Mouse (Mus musculus) liver, adult (tissue): ENCODE results near the gene Traip.

Experiments
- GATA4 ChIP-seq: IDR thresholded peaks from 2 replicates; pipeline ENCODE4 v1.6.1; 2014; ENCODE audit warnings: mild to moderate bottlenecking, low read length; ENCODE audit not compliant: insufficient replicate concordance

Traip gene

GRCm38 (mm10) chr9:107995513-107995912 lies 45.6 kb downstream of the Traip start:
- no peak for TF ChIP-seq GATA4

- no peak for TF ChIP-seq GATA4
Observed at GRCm38 (mm10) chr9:107996049-107996448, 46.1 kb downstream of the Traip start, which contains the start of gene Gm20662. Gene Gm20662, plus strand, starts transcription at chr9:107996349.

GRCm38 (mm10) chr9:108001922-108002770 lies 52.2 kb downstream of the Traip start, which contains the start of gene Ip6k1:
Gene Ip6k1, plus strand, starts transcription at chr9:108002501.
- no peak for TF ChIP-seq GATA4

GRCm38 (mm10) chr9:108002778-108003530 lies 53.0 kb downstream of the Traip start:
- TF ChIP-seq GATA4, result no peak

GRCm38 (mm10) chr9:108003531-108003890 lies 53.6 kb downstream of the Traip start:
- no peak for TF ChIP-seq GATA4

- TF ChIP-seq GATA4, result no peak
Observed at GRCm38 (mm10) chr9:108008041-108008440, 58.1 kb downstream of the Traip start.

- TF ChIP-seq GATA4, result no peak
Observed at GRCm38 (mm10) chr9:108010385-108010784, 60.4 kb downstream of the Traip start.

- TF ChIP-seq GATA4, result no peak
Observed at GRCm38 (mm10) chr9:108017127-108017526, 67.2 kb downstream of the Traip start.

GRCm38 (mm10) chr9:108020741-108021140 lies 70.8 kb downstream of the Traip start:
- no peak for TF ChIP-seq GATA4
